Mouse (Mus musculus): Measurements from ENCODE around the gene Rev1. TPM values are rescaled to one million over a fixed set of nuclear protein-coding genes. Genes with fewer than 3 reads are reported as not detected.

Gene Rev1
- polyA plus RNA-seq, 1 experiment, result 4.4 TPM

- no peak for TF ChIP-seq TCF3 (IDR thresholded peaks at IDR 0.05; ENCODE audit: insufficient read length, low read depth)
- Histone ChIP-seq H3K79me2 (ENCODE audit: control insufficient read depth, insufficient read depth) (peaks cover 98% of the 10 kb centered on the region), H3K4me2 (ENCODE audit: low read depth) (no peak overlapping the region), H3K27me3 (ENCODE audit: control insufficient read depth, insufficient read depth, insufficient read length) (no peaks in the 10 kb centered on the region), H3K36me3 (ENCODE audit: control insufficient read depth, insufficient read depth) (no peaks in the 10 kb centered on the region), H3ac (ENCODE audit: control insufficient read depth, insufficient read length) (no peak overlapping the region), H3K4me3 (no peak overlapping the region)
These were observed 117.1 kb downstream of the Rev1 start for GRCm38 (mm10) chr1:38012509-38012908.

- Histone ChIP-seq H3ac (ENCODE audit: control insufficient read depth, insufficient read length) (no peak overlapping the region), H3K4me3 (no peak overlapping the region), H3K79me2 (ENCODE audit: control insufficient read depth, insufficient read depth) (peaks cover 99% of the 10 kb centered on the region), H3K36me3 (ENCODE audit: control insufficient read depth, insufficient read depth) (no peaks in the 10 kb centered on the region), H3K4me2 (ENCODE audit: low read depth) (no peak overlapping the region), H3K27me3 (ENCODE audit: control insufficient read depth, insufficient read depth, insufficient read length) (no peaks in the 10 kb centered on the region)
- TF ChIP-seq TCF12 (IDR thresholded peaks at IDR 0.05; ENCODE audit: insufficient read depth, poor library complexity, severe bottlenecking), result no peak
- peak in 1 of 3 experiments; percentile 56 for TF ChIP-seq MYOG (IDR thresholded peaks at IDR 0.05; ENCODE audit: control insufficient read depth in 1 of 3, insufficient read depth in 1 of 3, insufficient read length in 2 of 3, low read depth in 2 of 3)
- TF ChIP-seq MYOD1 (IDR thresholded peaks at IDR 0.05; ENCODE audit: control insufficient read depth in 1 of 3, insufficient read length in 2 of 3, low read depth in 2 of 3), result peak in 1 of 3 experiments; percentile 64
- TF ChIP-seq TCF3 (IDR thresholded peaks at IDR 0.05; ENCODE audit: insufficient read length, low read depth), result no peak
- no peak for TF ChIP-seq MAX (IDR thresholded peaks at IDR 0.05; ENCODE audit: low read depth)
These were observed 117.5 kb downstream of the Rev1 start for GRCm38 (mm10) chr1:38012104-38012503.

- no peak overlapping the region for H3ac ChIP-seq (ENCODE audit: control insufficient read depth, insufficient read length)
- no peak overlapping the region for H3K4me3 ChIP-seq
- H3K36me3 ChIP-seq (ENCODE audit: control insufficient read depth, insufficient read depth), result no peaks in the 10 kb centered on the region
- no peaks in the 10 kb centered on the region for H3K27me3 ChIP-seq (ENCODE audit: control insufficient read depth, insufficient read depth, insufficient read length)
- TF ChIP-seq USF1 (IDR thresholded peaks at IDR 0.05; ENCODE audit: low read depth) (no peak), POLR2AphosphoS2 (IDR thresholded peaks at IDR 0.05; ENCODE audit: insufficient read length, low read depth) (no peak), CEBPB (IDR thresholded peaks at IDR 0.05; ENCODE audit: insufficient read depth, poor library complexity, severe bottlenecking) (no peak), MAX (IDR thresholded peaks at IDR 0.05; ENCODE audit: low read depth) (no peak), TCF3 (IDR thresholded peaks at IDR 0.05; ENCODE audit: insufficient read length, low read depth) (no peak), TCF12 (IDR thresholded peaks at IDR 0.05; ENCODE audit: insufficient read depth, poor library complexity, severe bottlenecking) (no peak), SRF (IDR thresholded peaks at IDR 0.05; ENCODE audit: control insufficient read depth, insufficient read length, low read depth) (no peak), MYOG (IDR thresholded peaks at IDR 0.05; ENCODE audit: control insufficient read depth in 1 of 3, insufficient read depth in 1 of 3, insufficient read length in 2 of 3, low read depth in 2 of 3) (no peak), REST (IDR thresholded peaks at IDR 0.05; ENCODE audit: insufficient read depth, insufficient read length) (no peak)
- H3K4me2 ChIP-seq (ENCODE audit: low read depth), result no peak overlapping the region
- peaks cover 99% of the 10 kb centered on the region for H3K79me2 ChIP-seq (ENCODE audit: control insufficient read depth, insufficient read depth)
These were observed 118.0 kb downstream of the Rev1 start for GRCm38 (mm10) chr1:38011647-38012046.

- H3K36me3 ChIP-seq (ENCODE audit: control insufficient read depth, insufficient read depth), result no peaks in the 10 kb centered on the region
- TF ChIP-seq TCF3 (IDR thresholded peaks at IDR 0.05; ENCODE audit: insufficient read length, low read depth), result no peak
- no peak for TF ChIP-seq REST (IDR thresholded peaks at IDR 0.05; ENCODE audit: insufficient read depth, insufficient read length)
- no peak for TF ChIP-seq MYOG (IDR thresholded peaks at IDR 0.05; ENCODE audit: control insufficient read depth in 1 of 3, insufficient read depth in 1 of 3, insufficient read length in 2 of 3, low read depth in 2 of 3)
- TF ChIP-seq MYOD1 (IDR thresholded peaks at IDR 0.05; ENCODE audit: control insufficient read depth in 1 of 3, insufficient read length in 2 of 3, low read depth in 2 of 3), result no peak
- TF ChIP-seq E2F4 (IDR thresholded peaks at IDR 0.05; ENCODE audit: insufficient read depth), result no peak
- TF ChIP-seq SRF (IDR thresholded peaks at IDR 0.05; ENCODE audit: control insufficient read depth, insufficient read length, low read depth), result no peak
- TF ChIP-seq MAX (IDR thresholded peaks at IDR 0.05; ENCODE audit: low read depth), result no peak
- no peak for TF ChIP-seq POLR2A (IDR thresholded peaks at IDR 0.05; ENCODE audit: insufficient read length, low read depth)
- TF ChIP-seq CEBPB (IDR thresholded peaks at IDR 0.05; ENCODE audit: insufficient read depth, poor library complexity, severe bottlenecking), result no peak
- TF ChIP-seq TCF12 (IDR thresholded peaks at IDR 0.05; ENCODE audit: insufficient read depth, poor library complexity, severe bottlenecking), result no peak
- no peak for TF ChIP-seq USF1 (IDR thresholded peaks at IDR 0.05; ENCODE audit: low read depth)
- no peak for TF ChIP-seq POLR2AphosphoS2 (IDR thresholded peaks at IDR 0.05; ENCODE audit: insufficient read length, low read depth)
- peaks cover 99% of the 10 kb centered on the region for H3K79me2 ChIP-seq (ENCODE audit: control insufficient read depth, insufficient read depth)
- H3K4me3 ChIP-seq, result no peak overlapping the region
- H3K27me3 ChIP-seq (ENCODE audit: control insufficient read depth, insufficient read depth, insufficient read length), result no peaks in the 10 kb centered on the region
- no peak overlapping the region for H3ac ChIP-seq (ENCODE audit: control insufficient read depth, insufficient read length)
- no peak overlapping the region for H3K4me2 ChIP-seq (ENCODE audit: low read depth)
These were observed 122.9 kb downstream of the Rev1 start for GRCm38 (mm10) chr1:38006741-38007140.

GRCm38 (mm10) chr1:38003046-38003445, 126.6 kb downstream of the Rev1 start:
- no peaks in the 10 kb centered on the region for H3K36me3 ChIP-seq (ENCODE audit: control insufficient read depth, insufficient read depth)
- no peak overlapping the region for H3K4me2 ChIP-seq (ENCODE audit: low read depth)

More at GRCm38 (mm10) chr1:38003046-38003445, 126.6 kb downstream of the Rev1 start:
- Histone ChIP-seq H3K4me3 (no peak overlapping the region), H3K79me2 (ENCODE audit: control insufficient read depth, insufficient read depth) (peaks cover 95% of the 10 kb centered on the region), H3K27me3 (ENCODE audit: control insufficient read depth, insufficient read depth, insufficient read length) (no peaks in the 10 kb centered on the region), H3ac (ENCODE audit: control insufficient read depth, insufficient read length) (no peak overlapping the region)
- TF ChIP-seq TCF3 (IDR thresholded peaks at IDR 0.05; ENCODE audit: insufficient read length, low read depth) (no peak), TCF12 (IDR thresholded peaks at IDR 0.05; ENCODE audit: insufficient read depth, poor library complexity, severe bottlenecking) (no peak), REST (IDR thresholded peaks at IDR 0.05; ENCODE audit: insufficient read depth, insufficient read length) (no peak), POLR2A (IDR thresholded peaks at IDR 0.05; ENCODE audit: insufficient read length, low read depth) (no peak), USF1 (IDR thresholded peaks at IDR 0.05; ENCODE audit: low read depth) (no peak), CEBPB (IDR thresholded peaks at IDR 0.05; ENCODE audit: insufficient read depth, poor library complexity, severe bottlenecking) (no peak), MYOG (IDR thresholded peaks at IDR 0.05; ENCODE audit: control insufficient read depth in 1 of 3, insufficient read depth in 1 of 3, insufficient read length in 2 of 3, low read depth in 2 of 3) (no peak), POLR2AphosphoS2 (IDR thresholded peaks at IDR 0.05; ENCODE audit: insufficient read length, low read depth) (no peak), MAX (IDR thresholded peaks at IDR 0.05; ENCODE audit: low read depth) (no peak), E2F4 (IDR thresholded peaks at IDR 0.05; ENCODE audit: insufficient read depth) (no peak), MYOD1 (IDR thresholded peaks at IDR 0.05; ENCODE audit: control insufficient read depth in 1 of 3, insufficient read length in 2 of 3, low read depth in 2 of 3) (no peak), SRF (IDR thresholded peaks at IDR 0.05; ENCODE audit: control insufficient read depth, insufficient read length, low read depth) (no peak)

Other genes starting within 250 kb of the Rev1 start
- 3.9 TPM for gene Mitd1, start 239.4 kb downstream of the Rev1 start, polyA plus RNA-seq (2012; fragmentation: generic; extraction: Trizol)
- gene Mrpl30, start 239.3 kb downstream of the Rev1 start, polyA plus RNA-seq (2012; fragmentation: generic; extraction: Trizol), result 181 TPM
- not detected for gene Lyg2, start 213.3 kb downstream of the Rev1 start, polyA plus RNA-seq (2012; fragmentation: generic; extraction: Trizol)
- gene Lyg1, start 172.0 kb downstream of the Rev1 start, polyA plus RNA-seq (2012; fragmentation: generic; extraction: Trizol), result not detected
- 35.5 TPM for gene Txndc9, start 131.9 kb downstream of the Rev1 start, polyA plus RNA-seq (2012; fragmentation: generic; extraction: Trizol)
- 16.2 TPM for gene Eif5b, start 131.8 kb downstream of the Rev1 start, polyA plus RNA-seq (2012; fragmentation: generic; extraction: Trizol)

Data from myocyte (in vitro differentiated cells).